Mouse (Mus musculus): ENCODE measurements around the gene Eddm3b. TPM values are rescaled to one million over a fixed set of nuclear protein-coding genes. Genes with fewer than 3 reads are reported as not detected.

Eddm3b gene
- polyA plus RNA-seq (2014; fragmentation: Illumina TruSeq; extraction: RNeasy Lipid Tissue Mini Kit (QIAGEN cat#74804); ENCODE audit: low read depth, low replicate concordance): not detected

DNA sequence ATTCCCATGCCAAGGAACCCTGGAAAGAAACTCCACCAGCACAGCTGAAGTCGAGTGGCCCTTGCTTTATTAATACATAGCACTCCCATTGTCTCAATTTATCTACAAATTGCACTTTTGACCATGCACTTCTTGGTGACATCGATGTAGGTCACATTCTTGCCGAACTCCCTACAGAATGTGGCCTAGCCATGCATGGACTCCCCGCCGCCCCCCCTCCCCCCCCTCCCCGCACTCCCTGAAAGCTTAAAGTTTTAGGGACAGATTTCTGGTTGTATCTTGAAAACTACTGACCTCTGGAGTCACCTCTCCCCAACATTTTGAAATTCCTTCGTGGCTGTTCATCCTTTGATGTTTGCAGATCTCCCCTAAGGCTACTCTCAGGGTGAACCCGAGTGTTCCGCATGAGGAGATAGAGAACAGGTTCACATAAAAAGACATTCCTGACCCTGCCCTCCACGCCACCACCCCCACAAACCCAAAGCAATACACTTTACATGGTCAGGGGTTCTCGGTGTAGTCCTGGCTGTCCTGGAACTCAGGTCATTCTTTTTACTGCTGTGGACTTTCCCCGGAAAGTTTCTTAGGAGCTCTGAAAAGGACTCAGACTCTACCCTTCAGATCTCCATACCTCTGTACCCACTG is at the start of gene Eddm3b:
Gene Eddm3b (plus strand): TSS at position 511 of the 645 bp plus-strand sequence.

DNA sequence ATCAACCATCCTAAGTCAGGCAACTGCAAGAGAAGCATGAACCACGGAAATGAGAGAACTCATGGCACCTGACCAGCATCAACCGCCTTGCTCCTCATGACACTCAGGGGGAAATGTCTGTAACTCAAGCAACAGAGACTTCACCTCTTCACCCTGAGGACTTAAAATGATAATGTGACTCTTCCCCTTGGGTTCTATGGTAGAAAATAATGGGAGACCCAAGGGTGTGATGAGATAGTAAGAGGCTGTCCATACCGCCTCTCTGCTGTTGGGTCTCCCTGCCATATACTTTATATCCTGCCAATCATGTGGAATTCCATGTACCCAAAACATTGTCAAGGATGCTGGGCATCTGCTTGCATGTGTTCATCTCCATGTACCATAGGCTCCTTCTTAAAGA is 39.9 kb upstream of the Eddm3b start, which contains the start of gene Olfr750:
Gene Olfr750 (minus strand): TSS at position 101 of the 400 bp plus-strand sequence.

DNA sequence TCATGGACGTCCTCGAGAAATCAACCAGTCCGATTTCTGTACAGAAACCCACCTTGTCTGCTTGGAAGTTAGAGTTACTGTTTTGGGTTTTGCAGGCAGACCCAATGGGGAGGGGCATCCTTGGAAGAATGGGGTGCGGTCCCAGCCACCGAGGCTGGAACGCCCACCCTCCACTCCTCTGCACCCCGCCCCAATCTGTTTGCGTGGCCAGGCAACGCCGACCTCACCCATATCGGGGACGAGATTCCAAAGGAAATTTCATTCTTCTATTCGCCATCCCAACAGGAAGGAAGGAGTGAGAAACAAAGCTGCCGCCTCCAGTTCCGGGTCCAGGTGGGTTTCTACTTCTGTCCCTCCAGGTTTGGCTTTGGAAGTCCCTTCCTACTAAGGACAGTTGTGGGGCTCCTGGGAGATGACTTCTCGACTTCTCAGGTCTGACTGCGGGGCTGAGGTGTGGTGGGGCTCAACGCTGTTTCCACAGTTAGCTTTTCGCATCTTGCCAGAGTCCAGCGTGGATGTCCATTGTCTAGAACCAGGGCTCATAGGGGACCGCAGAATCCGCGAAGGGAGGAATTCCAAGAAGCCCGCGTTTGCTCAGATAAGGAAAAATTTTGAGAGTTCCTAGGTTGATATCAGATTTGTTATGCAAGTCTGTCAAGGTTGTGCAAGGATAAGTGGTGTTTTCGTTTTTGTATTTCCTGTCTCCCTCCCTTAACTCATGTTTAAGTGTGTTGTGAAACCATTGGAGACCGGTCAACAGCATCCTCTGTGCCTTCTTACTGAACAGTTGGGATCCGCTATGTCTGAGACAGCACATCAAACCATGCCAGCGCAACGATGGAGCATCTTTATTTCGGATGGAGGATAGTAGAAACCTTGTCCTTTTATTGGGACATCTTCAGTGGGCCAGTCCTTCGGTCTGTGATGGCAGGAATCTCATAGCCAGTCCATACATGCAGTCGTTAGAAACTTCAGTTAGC is 23.0 kb upstream of the Eddm3b start, which contains the start of the genes Rnase4 and Ang:
Gene Rnase4 (plus strand): TSS at position 157 of the 980 bp plus-strand sequence.
Gene Ang (plus strand): TSS at position 230 of the 980 bp plus-strand sequence.

DNA sequence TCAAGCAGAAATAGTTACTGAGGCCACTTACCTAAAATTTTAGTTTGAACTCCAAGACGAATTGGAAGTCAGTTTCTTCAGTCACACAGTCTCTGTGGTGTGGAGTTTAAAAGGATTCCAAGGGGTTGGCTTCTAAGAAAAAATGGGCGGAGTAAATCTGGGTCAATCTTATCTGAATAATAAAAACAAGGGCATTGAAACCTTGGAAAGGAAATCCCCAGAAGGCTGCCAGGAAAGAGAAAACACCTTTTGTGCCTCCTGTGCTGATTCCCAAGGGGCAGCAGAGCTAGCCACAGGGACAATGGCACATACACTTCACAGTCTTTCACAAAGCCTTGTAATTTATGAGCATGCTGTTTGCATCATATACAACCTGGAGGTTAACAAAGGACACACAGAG is 32.5 kb downstream of the Eddm3b start, which contains the start of gene Rnase1:
Gene Rnase1 (minus strand): TSS at position 101 of the 400 bp plus-strand sequence.

DNA sequence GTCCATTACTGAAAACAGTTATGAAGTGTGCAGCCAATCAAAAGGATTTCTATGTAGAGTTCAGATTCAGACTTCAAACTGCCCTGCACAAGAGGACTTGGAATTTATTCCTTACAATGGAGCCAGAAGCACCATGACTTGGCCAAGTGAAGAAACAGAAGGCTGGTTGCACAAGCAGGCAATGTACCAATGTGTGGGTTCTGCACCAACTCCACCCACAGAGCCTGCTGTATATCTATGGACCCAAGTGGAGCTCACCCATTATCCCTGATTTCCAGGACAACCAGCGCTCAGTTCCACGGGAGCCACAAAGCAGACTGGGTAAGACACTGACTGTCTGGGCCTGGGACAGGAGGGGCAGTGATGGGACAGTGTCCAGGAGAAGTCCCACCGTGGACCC is 47.8 kb downstream of the Eddm3b start, which contains the start of gene Rnase2b:
Gene Rnase2b (plus strand): TSS at position 285 of the 400 bp plus-strand sequence.

Other genes starting within 250 kb of the Eddm3b start
- gene Tep1, start 243.9 kb upstream of the Eddm3b start, polyA plus RNA-seq (2014; fragmentation: Illumina TruSeq; extraction: RNeasy Lipid Tissue Mini Kit (QIAGEN cat#74804); ENCODE audit: low read depth, low replicate concordance): 11.6 TPM
- 1.8 TPM for gene Klhl33, start 216.9 kb upstream of the Eddm3b start, polyA plus RNA-seq (2014; fragmentation: Illumina TruSeq; extraction: RNeasy Lipid Tissue Mini Kit (QIAGEN cat#74804); ENCODE audit: low read depth, low replicate concordance)
- gene Osgep, start 189.5 kb upstream of the Eddm3b start, polyA plus RNA-seq (2014; fragmentation: Illumina TruSeq; extraction: RNeasy Lipid Tissue Mini Kit (QIAGEN cat#74804); ENCODE audit: low read depth, low replicate concordance): 12.5 TPM
- 28.1 TPM for gene Apex1, start 189.5 kb upstream of the Eddm3b start, polyA plus RNA-seq (2014; fragmentation: Illumina TruSeq; extraction: RNeasy Lipid Tissue Mini Kit (QIAGEN cat#74804); ENCODE audit: low read depth, low replicate concordance)
- 19.0 TPM for gene Pip4p1, start 183.6 kb upstream of the Eddm3b start, polyA plus RNA-seq (2014; fragmentation: Illumina TruSeq; extraction: RNeasy Lipid Tissue Mini Kit (QIAGEN cat#74804); ENCODE audit: low read depth, low replicate concordance)
- gene Pnp, start 183.3 kb upstream of the Eddm3b start, polyA plus RNA-seq (2014; fragmentation: Illumina TruSeq; extraction: RNeasy Lipid Tissue Mini Kit (QIAGEN cat#74804); ENCODE audit: low read depth, low replicate concordance): 56.6 TPM
- not detected for gene Gm49342, start 169.9 kb upstream of the Eddm3b start, polyA plus RNA-seq (2014; fragmentation: Illumina TruSeq; extraction: RNeasy Lipid Tissue Mini Kit (QIAGEN cat#74804); ENCODE audit: low read depth, low replicate concordance)
- 0.52 TPM for gene Pnp2, start 158.4 kb upstream of the Eddm3b start, polyA plus RNA-seq (2014; fragmentation: Illumina TruSeq; extraction: RNeasy Lipid Tissue Mini Kit (QIAGEN cat#74804); ENCODE audit: low read depth, low replicate concordance)
- 0.52 TPM for gene Rnase10, start 106.7 kb upstream of the Eddm3b start, polyA plus RNA-seq (2014; fragmentation: Illumina TruSeq; extraction: RNeasy Lipid Tissue Mini Kit (QIAGEN cat#74804); ENCODE audit: low read depth, low replicate concordance)
- gene Rnase9, start 72.6 kb upstream of the Eddm3b start, polyA plus RNA-seq (2014; fragmentation: Illumina TruSeq; extraction: RNeasy Lipid Tissue Mini Kit (QIAGEN cat#74804); ENCODE audit: low read depth, low replicate concordance): not detected
- not detected for gene Rnase11, start 64.3 kb upstream of the Eddm3b start, polyA plus RNA-seq (2014; fragmentation: Illumina TruSeq; extraction: RNeasy Lipid Tissue Mini Kit (QIAGEN cat#74804); ENCODE audit: low read depth, low replicate concordance)
- gene Rnase12, start 56.8 kb upstream of the Eddm3b start, polyA plus RNA-seq (2014; fragmentation: Illumina TruSeq; extraction: RNeasy Lipid Tissue Mini Kit (QIAGEN cat#74804); ENCODE audit: low read depth, low replicate concordance): not detected
- not detected for gene Olfr750, start 40.0 kb upstream of the Eddm3b start, polyA plus RNA-seq (2014; fragmentation: Illumina TruSeq; extraction: RNeasy Lipid Tissue Mini Kit (QIAGEN cat#74804); ENCODE audit: low read depth, low replicate concordance)
- gene Rnase4, start 23.3 kb upstream of the Eddm3b start, polyA plus RNA-seq (2014; fragmentation: Illumina TruSeq; extraction: RNeasy Lipid Tissue Mini Kit (QIAGEN cat#74804); ENCODE audit: low read depth, low replicate concordance): 152 TPM
- 0.76 TPM for gene Ang, start 23.3 kb upstream of the Eddm3b start, polyA plus RNA-seq (2014; fragmentation: Illumina TruSeq; extraction: RNeasy Lipid Tissue Mini Kit (QIAGEN cat#74804); ENCODE audit: low read depth, low replicate concordance)
- gene Rnase6, start 9.5 kb downstream of the Eddm3b start, polyA plus RNA-seq (2014; fragmentation: Illumina TruSeq; extraction: RNeasy Lipid Tissue Mini Kit (QIAGEN cat#74804); ENCODE audit: low read depth, low replicate concordance): 2.6 TPM
- gene Rnase1, start 32.4 kb downstream of the Eddm3b start, polyA plus RNA-seq (2014; fragmentation: Illumina TruSeq; extraction: RNeasy Lipid Tissue Mini Kit (QIAGEN cat#74804); ENCODE audit: low read depth, low replicate concordance): 1.1 TPM
- gene Rnase2b, start 47.8 kb downstream of the Eddm3b start, polyA plus RNA-seq (2014; fragmentation: Illumina TruSeq; extraction: RNeasy Lipid Tissue Mini Kit (QIAGEN cat#74804); ENCODE audit: low read depth, low replicate concordance): not detected
- gene Ang2, start 84.7 kb downstream of the Eddm3b start, polyA plus RNA-seq (2014; fragmentation: Illumina TruSeq; extraction: RNeasy Lipid Tissue Mini Kit (QIAGEN cat#74804); ENCODE audit: low read depth, low replicate concordance): not detected
- not detected for gene Ear14, start 89.0 kb downstream of the Eddm3b start, polyA plus RNA-seq (2014; fragmentation: Illumina TruSeq; extraction: RNeasy Lipid Tissue Mini Kit (QIAGEN cat#74804); ENCODE audit: low read depth, low replicate concordance)
- gene Rnase2a, start 141.7 kb downstream of the Eddm3b start, polyA plus RNA-seq (2014; fragmentation: Illumina TruSeq; extraction: RNeasy Lipid Tissue Mini Kit (QIAGEN cat#74804); ENCODE audit: low read depth, low replicate concordance): not detected
- gene Gm7247, start 247.3 kb downstream of the Eddm3b start, polyA plus RNA-seq (2014; fragmentation: Illumina TruSeq; extraction: RNeasy Lipid Tissue Mini Kit (QIAGEN cat#74804); ENCODE audit: low read depth, low replicate concordance): not detected